Mouse (Mus musculus) liver, embryonic 13.5 days (tissue): ENCODE results near the gene Pls3. TPM values are rescaled to one million over a fixed set of nuclear protein-coding genes. Genes with fewer than 3 reads are reported as not detected.

ENCODE experiments used
- ATAC-seq: fragments of 200-750 bp; cut with Nextera tagmentation; 2 replicates; pipeline ENCODE4 v1.8.0; 2017; ENCODE audit warnings: low read depth, mild to moderate bottlenecking, moderate number of reproducible peaks, moderate library complexity
- DNase-seq: peaks from one replicate; pipeline ENCODE4 v3.0.0; 2022
- H3K27ac ChIP-seq: fragments of 300-500 bp; sonication (generic); 2 replicates; pipeline ENCODE4 v1.5.1; 2015; ENCODE audit warnings: moderate library complexity, mild to moderate bottlenecking, inconsistent platforms
- H3K27me3 ChIP-seq: fragments of 300-500 bp; sonication (generic); 2 replicates; pipeline ENCODE4 v1.6.1; 2015; ENCODE audit warnings: mild to moderate bottlenecking, inconsistent platforms
- H3K36me3 ChIP-seq: fragments of 300-500 bp; sonication (generic); 2 replicates; pipeline ENCODE4 v1.6.1; 2015; ENCODE audit warnings: mild to moderate bottlenecking, inconsistent platforms
- H3K4me1 ChIP-seq: fragments of 300-500 bp; sonication (generic); replicated peaks from 2 replicates; pipeline ENCODE4 v1.6.1; 2015; ENCODE audit warnings: inconsistent platforms
- H3K4me2 ChIP-seq: fragments of 300-500 bp; sonication (generic); 2 replicates; pipeline ENCODE4 v1.6.1; 2015; ENCODE audit warnings: inconsistent platforms, mild to moderate bottlenecking, moderate library complexity
- H3K4me3 ChIP-seq: fragments of 300-500 bp; sonication (generic); replicated peaks from 2 replicates; pipeline ENCODE4 v1.5.1; 2015; ENCODE audit warnings: mild to moderate bottlenecking, inconsistent platforms
- H3K9ac ChIP-seq: fragments of 300-500 bp; sonication (generic); 2 replicates; pipeline ENCODE4 v1.6.1; 2015; ENCODE audit warnings: mild to moderate bottlenecking, inconsistent platforms
- H3K9me3 ChIP-seq: fragments of 300-500 bp; sonication (generic); replicated peaks from 2 replicates; pipeline ENCODE4 v1.6.1; 2016; ENCODE audit warnings: inconsistent platforms
- WGBS: fragments of 180-500 bp; shearing (Covaris S2); methylation state at CpG from one replicate; pipeline ENCODE4 v1.1.7; 2015; ENCODE audit not compliant: insufficient replicate concordance; 5-methylcytosine and 5-hydroxymethylcytosine counted together
- polyA plus RNA-seq: library from polyadenylated mRNA; unstranded; fragments of >200 nt; fragmentation: Nextera tagmentation; extraction: Ambion mirVana; gene quantifications from 2 replicates; pipeline ENCODE4 v1.2.1, GENCODE M21; 2015

Pls3 gene
- polyA plus RNA-seq, 1 experiment from 2014 or later = 10.8 TPM

DNA sequence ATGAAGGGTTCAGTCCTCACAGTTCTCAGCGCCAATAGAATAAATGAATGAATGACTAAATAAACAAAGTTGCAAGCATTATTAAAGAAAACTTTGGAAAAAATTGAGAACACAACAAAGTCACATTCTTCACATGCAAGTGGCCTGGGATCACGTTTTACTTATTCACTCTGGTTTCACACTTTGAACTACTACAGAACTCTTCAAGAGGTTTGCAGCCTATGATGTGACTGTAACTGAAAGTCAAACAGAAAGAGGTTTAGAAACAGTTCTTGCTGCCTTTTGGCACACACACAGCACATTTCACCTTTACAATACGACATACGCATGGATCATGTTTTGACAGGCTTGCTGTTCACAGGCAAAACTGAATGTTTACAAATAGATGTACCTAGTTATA lies 34.7 kb downstream of the Pls3 start:
- Histone ChIP-seq H3K4me1 (no peaks in the 10 kb centered on the region), H3K9ac (no peak overlapping the region), H3K4me2 (no peak overlapping the region), H3K27me3 (no peaks in the 10 kb centered on the region), H3K36me3 (no peaks in the 10 kb centered on the region), H3K27ac (no peak overlapping the region), H3K4me3 (no peak overlapping the region), H3K9me3 (no peaks in the 10 kb centered on the region)
- WGBS = 66% methylated on average over 4 of the region's 4 CpGs
- ATAC-seq (no peak), DNase-seq (no peak)

DNA sequence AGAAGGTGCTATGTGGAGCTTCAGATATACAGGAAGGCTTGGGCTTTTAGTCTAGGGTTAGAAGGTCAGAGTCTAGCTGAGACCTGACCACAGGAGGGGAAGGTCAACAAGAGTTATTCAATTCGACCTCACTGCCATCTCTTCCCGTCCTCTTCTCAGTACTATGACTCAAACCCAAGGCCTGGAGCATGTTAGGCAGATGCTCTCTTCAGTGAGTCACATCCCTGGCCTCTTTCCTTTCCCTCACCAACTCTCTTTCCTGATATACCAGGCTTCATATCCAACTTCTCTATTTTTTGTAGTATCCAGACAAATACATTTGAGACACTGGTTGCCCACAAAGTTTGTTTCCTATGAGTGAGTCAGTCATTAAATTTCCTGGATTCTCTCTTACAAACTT lies 40.1 kb downstream of the Pls3 start:
- H3K4me2 ChIP-seq = no peak overlapping the region
- no peaks in the 10 kb centered on the region for H3K4me1 ChIP-seq
- no peaks in the 10 kb centered on the region for H3K9me3 ChIP-seq
- 12% methylated on average over 2 of the region's 2 CpGs for WGBS
- no peaks in the 10 kb centered on the region for H3K36me3 ChIP-seq
- DNase-seq = no peak
- no peak overlapping the region for H3K9ac ChIP-seq
- no peak for ATAC-seq
- no peak overlapping the region for H3K27ac ChIP-seq
- no peaks in the 10 kb centered on the region for H3K27me3 ChIP-seq
- H3K4me3 ChIP-seq = no peak overlapping the region

DNA sequence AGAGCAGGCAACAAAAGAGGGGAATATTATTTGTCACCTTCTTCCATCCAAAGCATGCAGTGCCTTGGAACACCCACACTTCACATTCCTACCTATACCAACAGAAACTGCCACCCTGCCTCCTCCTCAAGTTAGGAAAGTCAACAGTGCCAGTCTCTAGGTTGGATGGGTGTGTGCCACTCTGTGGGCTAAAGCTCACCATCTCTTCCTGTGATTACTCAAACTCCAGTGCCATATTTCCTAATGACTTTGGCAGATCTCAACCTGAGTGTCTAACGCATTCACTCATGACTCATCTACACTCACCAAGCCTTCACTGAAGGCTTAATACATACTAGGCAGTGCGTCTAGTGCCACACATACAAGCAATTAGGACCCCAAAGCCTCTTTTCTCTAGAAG lies 40.7 kb downstream of the Pls3 start:
- no peak overlapping the region for H3K4me2 ChIP-seq
- 78% methylated on average over 2 of the region's 2 CpGs for WGBS
- no peak overlapping the region for H3K27ac ChIP-seq
- H3K4me3 ChIP-seq = no peak overlapping the region
- H3K27me3 ChIP-seq = no peaks in the 10 kb centered on the region
- DNase-seq (no peak), ATAC-seq (no peak)
- H3K4me1 ChIP-seq = no peaks in the 10 kb centered on the region
- no peaks in the 10 kb centered on the region for H3K36me3 ChIP-seq
- no peak overlapping the region for H3K9ac ChIP-seq
- no peaks in the 10 kb centered on the region for H3K9me3 ChIP-seq

DNA sequence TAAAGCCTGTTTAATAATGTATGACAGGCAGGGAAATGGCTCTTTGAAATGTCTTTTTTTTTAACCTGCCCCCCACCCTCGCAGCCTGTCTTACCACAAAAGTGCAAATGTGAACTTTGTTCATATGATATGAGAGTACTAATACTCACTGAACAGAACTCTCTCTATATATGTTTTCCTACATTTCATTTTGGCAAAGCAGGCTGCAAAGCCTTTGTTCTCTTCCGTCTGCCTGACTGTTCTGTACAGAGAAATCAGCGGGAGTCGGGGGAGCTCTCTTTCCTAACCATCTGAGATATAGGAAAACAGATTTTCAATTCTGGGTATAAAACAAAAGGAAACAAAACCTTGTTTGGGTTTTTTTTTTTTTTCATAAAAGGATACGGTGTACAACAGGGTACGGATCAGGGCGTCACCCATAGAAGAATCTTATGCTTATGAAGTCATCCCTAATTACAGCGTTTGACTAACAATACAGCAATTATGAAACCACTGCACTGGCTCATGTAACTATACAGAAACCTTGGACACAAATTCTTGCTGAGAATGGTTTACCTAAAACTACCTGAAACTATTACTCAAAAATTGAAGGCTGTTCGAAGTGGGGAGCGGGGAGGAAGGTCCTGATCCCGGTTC lies 41.9 kb downstream of the Pls3 start:
- no peaks in the 10 kb centered on the region for H3K4me1 ChIP-seq
- no peak overlapping the region for H3K4me3 ChIP-seq
- no peaks in the 10 kb centered on the region for H3K36me3 ChIP-seq
- H3K9ac ChIP-seq = no peak overlapping the region
- ATAC-seq (no peak), DNase-seq (no peak)
- no peaks in the 10 kb centered on the region for H3K9me3 ChIP-seq
- H3K27me3 ChIP-seq = no peaks in the 10 kb centered on the region
- H3K4me2 ChIP-seq = no peak overlapping the region
- no peak overlapping the region for H3K27ac ChIP-seq
- 76% methylated on average over 11 of the region's 11 CpGs for WGBS

DNA sequence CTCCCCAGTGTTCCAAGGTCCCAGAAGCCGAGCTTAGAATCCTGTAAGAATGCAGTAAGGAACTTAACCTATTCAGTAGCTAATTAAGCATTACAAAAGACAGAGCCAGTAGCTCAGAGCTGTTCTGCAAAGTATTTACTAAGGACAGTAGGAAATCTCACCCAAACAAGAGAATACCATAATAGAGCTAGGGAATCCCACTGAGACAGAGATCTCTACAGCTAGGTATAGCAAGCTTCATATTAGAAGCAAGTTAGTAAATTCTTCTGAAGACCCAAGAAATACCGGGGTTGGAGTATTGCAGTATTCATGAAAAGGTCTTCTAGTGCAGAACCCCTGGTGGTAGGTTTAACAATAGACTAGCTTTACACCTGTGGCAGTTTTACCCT lies 45.1 kb downstream of the Pls3 start:
- no peaks in the 10 kb centered on the region for H3K36me3 ChIP-seq
- H3K4me3 ChIP-seq = no peak overlapping the region
- ATAC-seq (no peak), DNase-seq (no peak)
- WGBS = 39% methylated on average over 2 of the region's 2 CpGs
- no peaks in the 10 kb centered on the region for H3K27me3 ChIP-seq
- no peaks in the 10 kb centered on the region for H3K4me1 ChIP-seq
- H3K27ac ChIP-seq = no peak overlapping the region
- no peak overlapping the region for H3K9ac ChIP-seq
- H3K4me2 ChIP-seq = no peak overlapping the region
- H3K9me3 ChIP-seq = no peaks in the 10 kb centered on the region

DNA sequence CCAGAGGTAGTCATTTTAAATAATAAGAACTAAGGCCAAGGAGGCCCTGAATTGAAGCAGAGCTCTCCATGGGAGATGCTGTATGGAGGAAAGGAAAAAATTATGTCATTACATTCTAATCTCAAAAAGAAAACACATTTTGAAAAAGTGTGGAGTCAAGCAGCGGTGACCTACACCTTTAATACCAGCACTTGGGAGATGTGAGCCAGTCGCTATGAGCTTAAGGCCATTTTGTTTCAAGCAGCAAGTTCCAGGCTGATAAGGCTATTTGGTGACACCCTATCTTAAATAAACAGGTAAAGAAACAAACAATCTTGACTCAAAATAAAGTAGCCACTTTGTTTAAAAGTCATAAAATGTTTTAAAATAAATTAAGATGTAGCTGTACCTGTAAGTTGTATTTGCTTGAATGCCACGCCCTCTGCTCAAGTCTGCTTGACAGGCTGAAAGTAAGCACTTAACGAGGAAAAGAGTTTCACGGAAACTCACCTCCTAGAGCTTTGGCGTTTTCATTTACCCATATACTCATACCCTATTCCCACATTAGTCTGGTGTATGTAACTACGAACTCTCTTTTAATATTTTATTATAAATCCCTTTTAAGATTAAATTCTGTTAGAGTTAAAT lies 45.6 kb downstream of the Pls3 start:
- no peak overlapping the region for H3K27ac ChIP-seq
- no peaks in the 10 kb centered on the region for H3K4me1 ChIP-seq
- H3K9ac ChIP-seq = no peak overlapping the region
- DNase-seq (no peak), ATAC-seq (no peak)
- no peaks in the 10 kb centered on the region for H3K9me3 ChIP-seq
- 58% methylated on average over 7 of the region's 7 CpGs for WGBS
- no peak overlapping the region for H3K4me2 ChIP-seq
- H3K27me3 ChIP-seq = no peaks in the 10 kb centered on the region
- H3K4me3 ChIP-seq = no peak overlapping the region
- no peaks in the 10 kb centered on the region for H3K36me3 ChIP-seq

DNA sequence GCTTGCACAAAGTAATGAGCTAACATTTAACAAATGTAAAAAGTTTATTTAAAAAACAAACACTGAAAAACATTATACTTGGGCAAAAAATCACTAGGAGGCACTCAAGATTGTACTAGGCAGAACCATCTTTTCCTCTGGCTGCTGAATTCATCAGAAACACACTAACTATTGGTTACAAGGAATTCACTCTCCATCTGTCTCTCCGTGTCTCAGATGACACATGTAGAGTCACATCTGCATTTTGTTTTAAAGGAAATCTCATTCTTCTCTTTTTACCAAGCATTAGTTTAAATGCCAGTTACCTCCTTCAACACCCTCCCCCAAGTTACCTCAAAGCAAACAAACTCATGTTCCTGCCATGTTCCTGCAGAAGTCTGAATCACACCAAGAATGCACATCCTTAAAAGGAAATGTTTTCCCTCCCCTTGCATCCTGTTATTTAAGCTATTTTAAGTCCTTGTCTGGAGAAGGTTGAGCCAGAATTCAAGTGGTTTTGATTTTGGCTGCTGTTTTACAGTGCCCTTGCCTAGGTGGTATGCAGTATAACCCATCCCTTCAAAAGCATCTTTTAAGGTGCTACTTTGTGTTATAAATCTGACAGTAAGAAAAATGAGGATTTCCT lies 56.2 kb downstream of the Pls3 start:
- H3K4me2 ChIP-seq = no peak overlapping the region
- H3K4me1 ChIP-seq = no peaks in the 10 kb centered on the region
- H3K4me3 ChIP-seq = no peak overlapping the region
- H3K9ac ChIP-seq = no peak overlapping the region
- no peak overlapping the region for H3K27ac ChIP-seq
- no peaks in the 10 kb centered on the region for H3K9me3 ChIP-seq
- H3K27me3 ChIP-seq = no peaks in the 10 kb centered on the region
- 33% methylated on average over 1 of the region's 1 CpGs for WGBS
- DNase-seq (no peak), ATAC-seq (no peak)
- no peaks in the 10 kb centered on the region for H3K36me3 ChIP-seq

DNA sequence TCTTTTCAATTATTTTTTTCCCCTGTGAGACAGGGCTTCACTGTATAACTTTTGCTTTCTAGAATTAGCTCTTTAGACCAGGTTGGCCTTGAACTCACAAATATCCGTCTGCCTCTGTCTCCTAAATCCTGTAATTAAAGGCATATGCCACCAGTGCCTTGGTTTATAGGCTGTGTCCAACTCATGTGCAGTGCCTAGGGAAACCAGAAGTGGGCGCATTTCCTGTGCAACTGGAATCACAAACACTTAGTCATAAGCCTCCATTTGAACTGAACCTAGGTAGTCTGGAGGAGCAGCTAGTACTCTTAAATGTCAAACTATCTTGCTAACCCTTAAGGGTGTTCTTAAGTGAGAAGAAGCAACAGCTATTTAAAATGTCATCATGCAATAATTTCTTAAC lies 60.0 kb downstream of the Pls3 start:
- 59% methylated on average over 2 of the region's 2 CpGs for WGBS
- no peaks in the 10 kb centered on the region for H3K36me3 ChIP-seq
- H3K4me3 ChIP-seq = no peak overlapping the region
- ATAC-seq = no peak
- no peak overlapping the region for H3K4me2 ChIP-seq
- H3K27ac ChIP-seq = no peak overlapping the region
- DNase-seq = no peak
- H3K4me1 ChIP-seq = no peaks in the 10 kb centered on the region
- H3K27me3 ChIP-seq = no peaks in the 10 kb centered on the region
- no peak overlapping the region for H3K9ac ChIP-seq
- no peaks in the 10 kb centered on the region for H3K9me3 ChIP-seq

DNA sequence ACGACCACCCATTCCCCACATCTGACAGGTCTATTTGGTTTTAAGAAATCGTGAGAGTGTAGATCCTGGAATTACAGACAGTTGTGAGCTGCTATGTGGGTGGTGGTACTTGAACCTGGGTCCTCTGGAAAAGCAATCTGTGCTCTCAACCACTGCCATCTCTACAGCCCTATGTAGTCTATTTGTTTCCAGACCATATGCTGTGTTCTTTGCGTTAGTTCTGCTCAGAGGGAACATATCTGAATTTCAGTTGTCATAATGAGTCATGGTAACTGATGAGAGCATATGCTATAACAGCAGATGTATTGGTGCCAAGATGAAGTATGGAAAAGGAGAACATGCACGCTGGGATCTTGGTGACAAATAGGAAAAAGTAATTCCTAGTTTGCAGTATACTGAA lies 60.9 kb downstream of the Pls3 start:
- Histone ChIP-seq H3K9me3 (no peaks in the 10 kb centered on the region), H3K4me2 (no peak overlapping the region), H3K9ac (no peak overlapping the region), H3K4me1 (no peaks in the 10 kb centered on the region), H3K4me3 (no peak overlapping the region), H3K27me3 (no peaks in the 10 kb centered on the region), H3K36me3 (no peaks in the 10 kb centered on the region), H3K27ac (no peak overlapping the region)
- WGBS = 68% methylated on average over 4 of the region's 4 CpGs
- DNase-seq = no peak
- no peak for ATAC-seq

DNA sequence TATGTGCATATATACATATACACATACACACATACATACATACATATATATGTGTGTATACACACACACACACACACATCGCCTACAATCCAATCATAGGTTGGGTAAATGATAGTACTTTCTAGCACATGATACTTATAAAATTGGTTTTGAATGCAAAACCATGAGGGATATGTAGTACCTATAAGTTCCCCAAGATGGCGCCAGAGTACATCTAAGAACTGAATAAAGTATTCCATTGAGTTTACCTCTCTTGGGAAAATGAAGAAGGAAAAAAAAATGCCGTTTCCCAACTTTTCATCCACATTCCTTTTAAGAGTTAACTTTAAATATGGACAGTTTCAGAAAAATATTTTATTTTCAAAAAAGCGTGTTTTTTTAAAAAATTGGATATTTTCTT lies 78.4 kb downstream of the Pls3 start:
- no peak for DNase-seq
- Histone ChIP-seq H3K9me3 (0 out of 2 replicates have a peak, but pooled peaks cover 4% of the 10 kb centered on the region), H3K4me2 (no peak overlapping the region), H3K9ac (no peak overlapping the region), H3K36me3 (no peaks in the 10 kb centered on the region), H3K27ac (no peak overlapping the region), H3K27me3 (no peaks in the 10 kb centered on the region), H3K4me1 (no peaks in the 10 kb centered on the region), H3K4me3 (no peak overlapping the region)
- no peak for ATAC-seq
- 20% methylated on average over 4 of the region's 4 CpGs for WGBS

DNA sequence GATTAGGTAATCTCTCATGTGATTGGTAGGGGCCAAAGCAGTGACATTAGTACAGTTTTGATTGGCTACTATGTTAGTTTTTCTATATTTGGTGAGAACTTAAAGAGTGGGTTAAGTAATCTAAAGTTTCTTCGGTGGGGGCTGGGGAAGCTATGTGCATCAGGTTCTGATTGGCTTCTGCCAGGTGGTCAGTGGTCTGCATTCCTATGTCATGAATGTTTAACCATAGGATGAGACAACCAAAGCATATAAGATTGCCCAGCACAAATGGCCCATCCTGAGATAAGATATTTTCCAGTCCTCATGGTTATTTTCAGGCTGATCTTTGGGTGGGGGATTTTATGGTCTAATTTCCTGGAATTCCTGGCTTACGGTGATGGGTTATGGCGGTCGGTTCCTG lies 95.2 kb downstream of the Pls3 start:
- no peaks in the 10 kb centered on the region for H3K27me3 ChIP-seq
- H3K4me3 ChIP-seq = no peak overlapping the region
- no peak overlapping the region for H3K9ac ChIP-seq
- H3K4me1 ChIP-seq = peaks cover 7% of the 10 kb centered on the region
- H3K4me2 ChIP-seq = no peak overlapping the region
- DNase-seq (no peak), ATAC-seq (no peak)
- no peaks in the 10 kb centered on the region for H3K9me3 ChIP-seq
- H3K36me3 ChIP-seq = no peaks in the 10 kb centered on the region
- no peak overlapping the region for H3K27ac ChIP-seq
- WGBS = 74% methylated on average over 4 of the region's 4 CpGs

DNA sequence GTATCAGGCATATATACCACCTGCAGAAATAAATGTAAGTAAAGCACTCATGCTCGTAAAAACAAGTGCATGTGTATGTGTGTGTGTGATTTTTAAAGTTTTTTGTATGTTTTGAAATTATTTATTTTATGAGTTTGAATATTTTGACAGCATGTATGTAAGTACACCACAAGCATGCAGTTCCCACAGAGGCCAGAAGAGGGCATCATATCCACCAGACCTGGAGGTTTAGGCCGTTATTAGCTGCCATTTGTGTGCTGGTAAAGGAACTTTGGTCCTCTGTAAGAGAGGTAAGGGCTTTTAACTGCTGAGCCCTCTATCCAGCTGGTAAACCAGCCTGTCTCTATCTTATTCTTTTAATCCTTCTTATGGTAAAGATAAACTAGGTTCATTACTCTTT lies 97.5 kb downstream of the Pls3 start:
- WGBS = 69% methylated on average over 2 of the region's 2 CpGs
- Histone ChIP-seq H3K9me3 (no peaks in the 10 kb centered on the region), H3K36me3 (no peaks in the 10 kb centered on the region), H3K4me3 (no peak overlapping the region), H3K4me2 (no peak overlapping the region), H3K4me1 (peaks cover 7% of the 10 kb centered on the region), H3K27me3 (no peaks in the 10 kb centered on the region), H3K27ac (no peak overlapping the region), H3K9ac (no peak overlapping the region)
- DNase-seq = no peak
- no peak for ATAC-seq
